Mouse (Mus musculus) liver, embryonic 12.5 days (tissue): ENCODE measurements around the gene Plekhm1. TPM values are rescaled to one million over a fixed set of nuclear protein-coding genes. Genes with fewer than 3 reads are reported as not detected.

Experiments used
- ATAC-seq: fragments of 200-750 bp; cut with Nextera tagmentation; 2 replicates; pipeline ENCODE4 v1.8.0; 2017; ENCODE audit warnings: moderate number of reproducible peaks, mild to moderate bottlenecking, moderate library complexity
- H3K27ac ChIP-seq: fragments of 300-500 bp; sonication (generic); 2 replicates; pipeline ENCODE4 v1.5.1; 2016; ENCODE audit warnings: mild to moderate bottlenecking
- H3K27me3 ChIP-seq: fragments of 300-500 bp; sonication (generic); replicated peaks from 2 replicates; pipeline ENCODE4 v1.6.1; 2016; ENCODE audit warnings: mild to moderate bottlenecking, moderate library complexity
- H3K36me3 ChIP-seq: fragments of 300-500 bp; sonication (generic); 2 replicates; pipeline ENCODE4 v1.6.1; 2016; ENCODE audit warnings: mild to moderate bottlenecking, moderate library complexity
- H3K4me1 ChIP-seq: fragments of 300-500 bp; sonication (generic); 2 replicates; pipeline ENCODE4 v1.6.1; 2016
- H3K4me2 ChIP-seq: fragments of 300-500 bp; sonication (generic); 2 replicates; pipeline ENCODE4 v1.6.1; 2016; ENCODE audit warnings: mild to moderate bottlenecking, moderate library complexity
- H3K4me3 ChIP-seq: fragments of 300-500 bp; sonication (generic); 2 replicates; pipeline ENCODE4 v1.5.1; 2016; ENCODE audit warnings: mild to moderate bottlenecking, moderate library complexity
- H3K9ac ChIP-seq: fragments of 300-500 bp; sonication (generic); 2 replicates; pipeline ENCODE4 v1.6.1; 2016; ENCODE audit warnings: mild to moderate bottlenecking, moderate library complexity
- H3K9me3 ChIP-seq: fragments of 300-500 bp; sonication (generic); replicated peaks from 2 replicates; pipeline ENCODE4 v1.6.1; 2016; ENCODE audit warnings: mild to moderate bottlenecking, moderate library complexity
- WGBS: fragments of 180-500 bp; shearing (Covaris S2); methylation state at CpG from one replicate; pipeline ENCODE4 v1.1.7; 2016; ENCODE audit not compliant: insufficient replicate concordance; 5-methylcytosine and 5-hydroxymethylcytosine counted together
- polyA plus RNA-seq: library from polyadenylated mRNA; unstranded; fragments of >200 nt; fragmentation: Nextera tagmentation; extraction: Ambion mirVana; gene quantifications from 2 replicates; pipeline ENCODE4 v1.2.1, GENCODE M21; 2016

Plekhm1 gene
- polyA plus RNA-seq, 1 experiment from 2014 or later = 5.2 TPM

- Histone ChIP-seq H3K4me1 (no peaks in the 10 kb centered on the region), H3K27me3 (peaks cover 24% of the 10 kb centered on the region), H3K4me2 (no peak overlapping the region), H3K27ac (no peak overlapping the region), H3K9me3 (no peaks in the 10 kb centered on the region), H3K4me3 (no peak overlapping the region), H3K36me3 (no peaks in the 10 kb centered on the region), H3K9ac (no peak overlapping the region)
- WGBS = 38% methylated on average over 8 of the region's 8 CpGs
- ATAC-seq = no peak
Measured at GRCm38 (mm10) chr11:103320196-103320595, 92.3 kb downstream of the Plekhm1 start.

GRCm38 (mm10) chr11:103318042-103318441 lies 94.4 kb downstream of the Plekhm1 start:
- Histone ChIP-seq H3K9ac (no peak overlapping the region), H3K27ac (no peak overlapping the region), H3K36me3 (no peaks in the 10 kb centered on the region), H3K27me3 (peaks cover 16% of the 10 kb centered on the region), H3K4me2 (no peak overlapping the region), H3K4me3 (no peak overlapping the region), H3K4me1 (no peaks in the 10 kb centered on the region), H3K9me3 (no peaks in the 10 kb centered on the region)
- no peak for ATAC-seq
- WGBS = 25% methylated on average over 1 of the region's 1 CpGs

- 33% methylated on average over 5 of the region's 5 CpGs for WGBS
- no peak overlapping the region for H3K4me3 ChIP-seq
Measured at GRCm38 (mm10) chr11:103315379-103315778, 97.1 kb downstream of the Plekhm1 start.

GRCm38 (mm10) chr11:103314736-103315374 lies 97.6 kb downstream of the Plekhm1 start:
- Histone ChIP-seq H3K9ac (no peak overlapping the region), H3K9me3 (no peaks in the 10 kb centered on the region), H3K4me2 (no peak overlapping the region), H3K27ac (no peak overlapping the region), H3K27me3 (peaks cover 33% of the 10 kb centered on the region), H3K4me1 (no peaks in the 10 kb centered on the region), H3K36me3 (no peaks in the 10 kb centered on the region), H3K4me3 (no peak overlapping the region)
- WGBS = 59% methylated on average over 10 of the region's 10 CpGs
- no peak for ATAC-seq

More at GRCm38 (mm10) chr11:103315379-103315778, 97.1 kb downstream of the Plekhm1 start:
- no peaks in the 10 kb centered on the region for H3K4me1 ChIP-seq
- H3K36me3 ChIP-seq = no peaks in the 10 kb centered on the region
- H3K9me3 ChIP-seq = no peaks in the 10 kb centered on the region
- no peak for ATAC-seq
- no peak overlapping the region for H3K9ac ChIP-seq
- peaks cover 33% of the 10 kb centered on the region for H3K27me3 ChIP-seq
- no peak overlapping the region for H3K27ac ChIP-seq
- no peak overlapping the region for H3K4me2 ChIP-seq

Other genes with a start within 250 kb of the Plekhm1 start
- gene Fmnl1, start 241.6 kb downstream of the Plekhm1 start, polyA plus RNA-seq = 5.2 and 5.7 TPM in 2 replicates
- gene 1700023F06Rik, start 204.1 kb downstream of the Plekhm1 start, polyA plus RNA-seq = 0.11 TPM in 1 of 2 replicates, not detected in the other
- gene Spata32, start 194.3 kb downstream of the Plekhm1 start, polyA plus RNA-seq = not detected in 2 replicates
- gene Map3k14, start 145.2 kb downstream of the Plekhm1 start, polyA plus RNA-seq = 0.84 and 0.93 TPM in 2 replicates
- gene Arhgap27, start 49.0 kb downstream of the Plekhm1 start, polyA plus RNA-seq = 2.7 and 4.0 TPM in 2 replicates
- not detected in 2 replicates for gene Lrrc37a, start 91.9 kb upstream of the Plekhm1 start, polyA plus RNA-seq
- gene Gm884, start 208.5 kb upstream of the Plekhm1 start, polyA plus RNA-seq = not detected in 2 replicates
- not detected in 2 replicates for gene Lyzl6, start 226.2 kb upstream of the Plekhm1 start, polyA plus RNA-seq
- not detected in 2 replicates for gene Rprml, start 236.9 kb upstream of the Plekhm1 start, polyA plus RNA-seq